Mouse (Mus musculus) bone marrow, adult 2 months (tissue): ENCODE measurements around the gene Col7a1.

Experiments
- CTCF ChIP-seq: fragments of 200-500 bp; IDR thresholded peaks from 2 replicates; pipeline ENCODE4 v1.5.1; 2011; ENCODE audit warnings: low read length, control low read depth; ENCODE audit not compliant: control insufficient read depth, insufficient read depth
- POLR2A ChIP-seq: fragments of 200-500 bp; IDR thresholded peaks from 2 replicates; pipeline ENCODE4 v1.6.1; 2011; ENCODE audit warnings: low read depth, mild to moderate bottlenecking, control low read depth, low read length, borderline replicate concordance; ENCODE audit not compliant: control insufficient read depth

GRCm38 (mm10) chr9:108977966-108978365, 24.6 kb downstream of the Col7a1 start:
- TF ChIP-seq CTCF (no peak), POLR2A (no peak)
